Mouse (Mus musculus): Measurements from ENCODE around the gene Gm6525. TPM values are rescaled to one million over a fixed set of nuclear protein-coding genes. Genes with fewer than 3 reads are reported as not detected.

Gene Gm6525
- total and polyA plus RNA-seq, 3 experiments, result 0.17 to 0.71 (median 0.31) TPM

DNA sequence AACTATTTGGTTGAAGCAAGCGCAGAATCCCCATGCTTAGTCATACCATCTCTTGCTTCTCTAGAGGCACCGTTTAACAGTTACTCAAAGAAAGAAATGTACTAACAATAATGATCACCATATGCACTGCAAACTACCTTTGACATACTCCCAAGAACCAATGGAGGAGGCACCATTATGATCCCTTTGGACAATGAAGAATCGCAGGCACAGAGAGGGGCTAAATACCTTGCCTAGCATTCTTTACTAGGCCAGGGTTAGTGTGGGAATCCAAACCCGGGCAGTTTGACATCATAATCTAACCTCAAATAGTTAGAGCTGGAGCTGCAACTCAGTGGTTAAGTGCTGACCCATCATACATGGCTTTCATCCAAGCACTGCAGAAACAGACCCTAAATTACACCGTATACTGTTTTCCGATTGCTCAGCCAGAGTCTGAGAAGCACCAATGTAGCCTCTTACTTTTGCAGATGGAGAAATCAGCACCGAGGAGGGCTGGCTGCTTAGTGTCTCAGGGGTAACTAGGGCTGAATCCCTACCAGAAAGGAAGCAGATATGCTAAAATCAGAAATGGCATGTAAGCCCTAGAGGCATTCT lies 35.1 kb downstream of the Gm6525 start:
- Histone ChIP-seq H3K4me2 (ENCODE audit: insufficient read depth, low read depth, poor library complexity, severe bottlenecking) (no peak overlapping the region), H3K4me3 (replicated peaks in 1 of 3; ENCODE audit: low read depth in 2 of 3, low read length in 2 of 3, poor library complexity in 1 of 3) (no peak overlapping the region), H3K79me2 (replicated peaks; ENCODE audit: control insufficient read depth, extremely low read depth, insufficient read depth, poor library complexity, severe bottlenecking) (no peaks in the 10 kb centered on the region), H3K36me3 (replicated peaks in 1 of 2; ENCODE audit: control insufficient read depth in 1 of 2, insufficient read depth in 1 of 2, low read length in 1 of 2) (peaks cover 3 to 39% of the 10 kb centered on the region in 2 experiments), H3K9ac (ENCODE audit: insufficient read depth, low read depth) (no peak overlapping the region), H3K27me3 (replicated peaks) (no peaks in the 10 kb centered on the region), H3K4me1 (ENCODE audit: control insufficient read depth in 1 of 2, insufficient read depth in 2 of 2) (peaks cover 0 to 2% of the 10 kb centered on the region in 2 experiments; a peak in 1 of 4 replicates), H3K9me3 (replicated peaks; ENCODE audit: low read length) (no peaks in the 10 kb centered on the region), H3K27ac (ENCODE audit: insufficient read depth, low read depth) (no peak overlapping the region)
- no peak for DNase-seq (ENCODE audit: extremely low read depth)
- in situ Hi-C loops (cut with MboI; ENCODE audit: low pct_ligation_motif_present, low pct_unique_long_range_greater_than_20kb, low sequenced_read_pairs) (no loop called here), dilution Hi-C loops (cut with MboI; ENCODE audit: extremely low pct_ligation_motif_present, extremely low pct_unique_long_range_greater_than_20kb, low sequenced_read_pairs) (no loop called here)
- TF ChIP-seq ZC3H11A (IDR thresholded peaks at IDR 0.05; ENCODE audit: low read depth, low read length) (no peak), JUN (IDR thresholded peaks at IDR 0.05; ENCODE audit: insufficient read depth, low read depth, low read length) (no peak), MAFK (IDR thresholded peaks at IDR 0.05; ENCODE audit: insufficient replicate concordance, low read length) (no peak), GABPA (IDR thresholded peaks at IDR 0.05; ENCODE audit: insufficient replicate concordance, low read depth, low read length) (no peak), MAX (IDR thresholded peaks at IDR 0.05; ENCODE audit: low read length) (no peak), IRF4 (IDR thresholded peaks at IDR 0.05; ENCODE audit: low read depth, low read length) (no peak), USF1 (IDR thresholded peaks at IDR 0.05; ENCODE audit: low read depth, low read length) (no peak), ZNF384 (IDR thresholded peaks at IDR 0.05; ENCODE audit: low read depth, low read length) (no peak), MEF2A (IDR thresholded peaks at IDR 0.05; ENCODE audit: borderline replicate concordance, low read depth, low read length) (no peak), CTCF (conservative IDR thresholded peaks at IDR 0.05 in 1 of 2, IDR thresholded peaks at IDR 0.05 in 1 of 2; ENCODE audit: low read depth in 2 of 2, low read length in 2 of 2) (no peak), TBP (conservative IDR thresholded peaks at IDR 0.05; ENCODE audit: low read depth, low read length) (no peak), RCOR1 (conservative IDR thresholded peaks at IDR 0.05; ENCODE audit: low read depth, low read length) (no peak), JUND (conservative IDR thresholded peaks at IDR 0.05; ENCODE audit: low read depth, low read length) (no peak)

DNA sequence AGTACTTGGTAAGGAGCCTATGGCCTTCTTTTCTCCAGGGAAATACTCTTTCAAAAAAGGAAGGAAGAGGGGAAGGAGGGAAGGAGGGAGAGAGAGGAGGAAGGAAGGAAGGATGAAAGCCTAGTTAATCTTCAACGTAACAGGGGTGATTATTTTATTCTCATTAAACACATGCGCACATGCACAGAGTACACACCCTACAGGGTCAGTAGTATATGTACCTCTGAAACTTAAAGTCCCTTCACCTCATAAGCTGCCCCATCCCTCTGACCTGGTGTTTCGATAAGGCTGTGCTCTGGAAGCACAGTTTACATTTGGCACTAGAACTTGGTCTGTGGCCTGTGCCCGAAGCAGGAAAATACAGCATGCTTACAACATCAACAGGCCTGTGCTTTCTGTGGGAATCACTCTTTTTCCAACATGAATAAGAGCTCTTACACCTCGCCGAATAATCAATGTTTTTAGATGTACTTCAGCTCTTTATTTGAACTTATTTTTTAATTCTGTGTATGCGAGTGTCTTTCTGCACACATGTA lies 37.5 kb downstream of the Gm6525 start:
- in situ Hi-C loops (cut with MboI; ENCODE audit: low pct_ligation_motif_present, low pct_unique_long_range_greater_than_20kb, low sequenced_read_pairs) (no loop called here), dilution Hi-C loops (cut with MboI; ENCODE audit: extremely low pct_ligation_motif_present, extremely low pct_unique_long_range_greater_than_20kb, low sequenced_read_pairs) (no loop called here)
- H3K27ac ChIP-seq (ENCODE audit: insufficient read depth, low read depth), result no peak overlapping the region
- no peak overlapping the region for H3K4me2 ChIP-seq (ENCODE audit: insufficient read depth, low read depth, poor library complexity, severe bottlenecking)
- H3K4me3 ChIP-seq (replicated peaks in 1 of 3; ENCODE audit: low read depth in 2 of 3, low read length in 2 of 3, poor library complexity in 1 of 3), result no peak overlapping the region
- no peak for DNase-seq (ENCODE audit: extremely low read depth)
- TF ChIP-seq NELFE (IDR thresholded peaks at IDR 0.05; ENCODE audit: low read depth, low read length) (no peak), HCFC1 (IDR thresholded peaks at IDR 0.05; ENCODE audit: low read depth, low read length) (no peak), JUN (IDR thresholded peaks at IDR 0.05; ENCODE audit: insufficient read depth, low read depth, low read length) (no peak), ELF1 (IDR thresholded peaks at IDR 0.05; ENCODE audit: low read depth, low read length) (no peak), MAZ (IDR thresholded peaks at IDR 0.05; ENCODE audit: low read depth, low read length) (no peak), GABPA (IDR thresholded peaks at IDR 0.05; ENCODE audit: insufficient replicate concordance, low read depth, low read length) (no peak), MXI1 (IDR thresholded peaks at IDR 0.05; ENCODE audit: low read depth, low read length) (no peak)
- peaks cover 3 to 32% of the 10 kb centered on the region in 2 experiments for H3K36me3 ChIP-seq (replicated peaks in 1 of 2; ENCODE audit: control insufficient read depth in 1 of 2, insufficient read depth in 1 of 2, low read length in 1 of 2)
- peaks cover 2% of the 10 kb centered on the region in 2 experiments; a peak in 1 of 4 replicates for H3K4me1 ChIP-seq (ENCODE audit: control insufficient read depth in 1 of 2, insufficient read depth in 2 of 2)
- no peaks in the 10 kb centered on the region for H3K79me2 ChIP-seq (replicated peaks; ENCODE audit: control insufficient read depth, extremely low read depth, insufficient read depth, poor library complexity, severe bottlenecking)
- H3K9me3 ChIP-seq (replicated peaks; ENCODE audit: low read length), result no peaks in the 10 kb centered on the region
- no peaks in the 10 kb centered on the region for H3K27me3 ChIP-seq (replicated peaks)
- no peak overlapping the region for H3K9ac ChIP-seq (ENCODE audit: insufficient read depth, low read depth)
